Mouse (Mus musculus): ENCODE results near the gene Tmem205. TPM values are rescaled to one million over a fixed set of nuclear protein-coding genes. Genes with fewer than 3 reads are reported as not detected.

The Tmem205 gene
- total RNA-seq, 2 experiments from 2014 or later = 13.7 to 14.2 TPM

DNA sequence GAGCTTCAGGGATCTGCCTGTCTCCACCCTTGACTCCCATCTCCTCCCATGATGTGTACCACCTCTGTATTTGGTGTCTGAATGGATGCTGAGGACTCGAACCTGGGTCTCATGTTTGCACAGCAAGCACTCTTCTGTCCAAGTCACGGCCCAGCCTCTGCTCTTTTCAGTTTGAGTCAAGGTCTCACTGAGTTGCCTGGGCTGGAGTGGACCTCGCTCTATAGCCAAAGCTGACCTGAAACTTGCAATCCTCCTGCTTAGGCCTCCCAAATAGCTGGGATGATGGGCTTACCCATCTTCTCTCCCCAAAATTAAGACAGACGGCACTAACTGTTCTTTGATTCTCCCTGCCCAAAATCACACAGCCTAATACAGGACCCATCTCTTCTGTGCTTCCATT, 4.3 kb downstream of the Tmem205 start:
- no peak for DNase-seq
- intact Hi-C loops (cut with DNase I; ENCODE audit: low total_unique reads) = no loop called here

DNA sequence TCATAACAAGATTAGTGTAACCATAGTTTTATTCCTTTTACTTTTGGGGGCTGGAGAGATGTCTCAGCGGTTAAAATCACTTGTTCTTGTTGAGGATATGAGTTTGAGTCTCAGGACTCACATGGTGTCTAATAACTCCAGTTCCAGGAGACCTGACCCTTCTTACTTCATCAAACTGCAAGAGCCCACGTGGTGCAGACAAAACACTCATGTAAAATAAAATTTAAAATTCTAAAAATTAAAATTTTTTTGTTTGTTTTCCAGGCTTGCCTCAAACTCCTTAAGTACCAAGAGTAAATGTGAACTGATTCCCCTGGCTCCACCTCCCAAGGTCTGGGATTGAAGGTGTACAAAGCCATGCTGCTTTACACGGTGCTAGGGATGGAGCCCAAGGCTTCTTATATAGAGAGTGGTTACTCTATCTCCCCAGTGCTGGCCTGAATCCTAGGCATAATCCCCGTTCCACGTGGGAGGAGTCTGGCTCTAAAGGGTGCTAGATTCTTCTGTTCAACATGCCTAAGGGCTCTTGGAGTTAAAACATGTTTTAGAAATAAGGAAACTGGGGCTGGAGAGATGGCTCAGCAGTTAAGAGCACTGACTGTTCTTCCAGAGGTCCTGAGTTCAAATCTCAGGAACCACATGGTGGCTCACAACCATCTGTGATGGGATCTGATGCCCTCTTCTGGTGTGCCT, 8.5 kb downstream of the Tmem205 start:
- DNase-seq = no peak
- intact Hi-C loops (cut with DNase I; ENCODE audit: low total_unique reads) = no loop called here

GRCm38 (mm10) chr9:21918035-21918592, 9.2 kb downstream of the Tmem205 start, which contains the start of gene Rab3d:
TSS of gene Rab3d (minus strand) at chr9:21918192.
- intact Hi-C loops (cut with DNase I; ENCODE audit: low total_unique reads) = no loop called here

DNA sequence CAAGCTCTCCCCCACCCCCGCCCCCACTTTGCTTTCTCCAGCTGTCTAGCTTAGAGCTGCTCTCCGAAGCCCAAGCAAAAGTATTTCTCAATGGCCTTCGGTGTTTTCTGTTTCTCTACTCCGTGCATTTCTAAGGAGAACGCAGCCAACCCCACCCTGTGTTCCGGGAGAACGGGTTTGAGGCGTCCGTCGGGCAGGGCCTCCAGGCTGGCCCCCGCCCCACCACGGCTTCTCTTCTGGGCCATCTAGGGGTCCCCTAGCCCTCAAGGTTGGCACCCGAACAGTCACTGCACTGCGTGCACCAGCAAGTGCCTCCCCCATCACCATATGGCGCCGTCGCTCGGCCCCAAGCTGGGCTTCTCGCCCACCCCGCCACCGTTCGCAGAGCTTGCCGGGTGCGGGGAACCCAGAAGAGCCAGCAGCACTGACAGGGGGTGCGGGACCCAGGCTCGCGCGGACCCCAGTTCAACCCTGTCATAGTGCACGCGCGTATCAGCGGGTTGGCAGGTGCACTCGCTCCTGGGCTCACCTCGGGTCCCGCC, 9.8 kb downstream of the Tmem205 start:
- peak; percentile 33 for DNase-seq
- intact Hi-C loops (cut with DNase I; ENCODE audit: low total_unique reads) = no loop called here

More at GRCm38 (mm10) chr9:21918035-21918592, 9.2 kb downstream of the Tmem205 start, which contains the start of gene Rab3d:
- DNase-seq = peak; percentile 92

DNA sequence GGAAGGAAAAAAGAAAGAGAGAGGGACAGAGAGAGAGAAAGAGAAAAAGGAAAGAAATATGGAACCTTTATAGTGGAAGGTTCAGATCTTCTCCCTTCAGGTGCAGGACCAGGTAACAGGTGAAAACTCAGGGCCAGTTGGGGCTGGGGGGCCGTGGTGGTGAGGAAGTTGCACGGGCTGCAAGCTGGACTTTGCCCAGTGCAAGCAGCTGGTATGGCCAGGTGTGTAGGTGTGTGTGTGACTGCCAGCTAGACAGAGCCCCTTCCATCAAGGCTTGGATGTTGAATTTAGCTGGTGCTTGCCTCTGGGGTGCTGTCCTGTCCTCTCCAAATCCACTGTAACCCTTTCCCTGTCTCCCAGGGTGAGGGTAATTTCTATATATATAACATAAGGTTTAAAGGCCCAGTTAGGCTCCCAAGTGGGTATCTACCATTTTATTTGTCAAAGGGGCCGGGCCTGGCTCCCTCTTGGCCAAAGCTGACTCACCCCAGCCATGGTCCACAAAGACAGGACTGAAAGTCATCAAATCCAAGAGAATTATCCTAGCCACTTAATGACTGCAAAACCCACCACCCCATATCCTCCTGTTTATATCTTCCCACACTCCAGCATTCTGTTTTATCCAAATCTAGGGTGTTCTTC, 10.4 kb downstream of the Tmem205 start:
- DNase-seq = no peak
- intact Hi-C loops (cut with DNase I; ENCODE audit: low total_unique reads) = no loop called here

DNA sequence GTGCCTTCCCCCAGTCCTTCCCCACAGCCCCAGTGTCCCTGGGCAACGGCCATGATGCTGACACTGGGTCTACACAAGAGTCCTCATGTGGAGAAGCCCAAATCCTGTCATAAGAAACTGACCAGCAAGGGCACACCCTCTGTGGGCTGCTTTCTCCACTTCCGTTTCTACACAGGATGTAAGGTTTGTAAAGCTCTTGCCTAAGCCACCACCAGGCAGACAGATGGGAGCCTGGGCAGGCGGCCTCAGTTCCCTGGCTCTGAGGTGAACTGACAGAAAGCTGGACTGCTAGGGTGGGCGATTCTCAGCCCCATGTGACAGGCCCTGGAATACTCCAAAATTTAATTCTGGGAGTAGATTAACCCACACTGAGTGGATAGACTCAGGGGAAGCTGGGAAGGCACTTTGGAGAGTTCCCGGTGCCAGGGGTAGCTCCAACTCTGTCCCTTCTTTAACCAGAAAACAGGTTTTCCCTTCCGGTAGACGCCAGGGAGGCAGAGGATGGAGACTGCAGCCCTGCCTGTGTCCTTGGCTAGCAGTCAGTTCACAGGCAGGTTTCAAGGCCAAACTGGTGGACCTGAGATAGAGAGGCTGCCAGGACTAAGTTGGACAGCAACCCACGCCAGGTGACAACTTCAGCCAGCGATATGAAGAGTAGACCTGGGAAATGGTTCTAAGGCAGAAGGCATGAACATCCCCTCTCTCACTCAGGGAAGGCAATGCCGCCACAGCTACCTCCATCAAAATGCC, 17.7 kb downstream of the Tmem205 start:
- intact Hi-C loops (cut with DNase I; ENCODE audit: low total_unique reads) = no loop called here
- no peak for DNase-seq

DNA sequence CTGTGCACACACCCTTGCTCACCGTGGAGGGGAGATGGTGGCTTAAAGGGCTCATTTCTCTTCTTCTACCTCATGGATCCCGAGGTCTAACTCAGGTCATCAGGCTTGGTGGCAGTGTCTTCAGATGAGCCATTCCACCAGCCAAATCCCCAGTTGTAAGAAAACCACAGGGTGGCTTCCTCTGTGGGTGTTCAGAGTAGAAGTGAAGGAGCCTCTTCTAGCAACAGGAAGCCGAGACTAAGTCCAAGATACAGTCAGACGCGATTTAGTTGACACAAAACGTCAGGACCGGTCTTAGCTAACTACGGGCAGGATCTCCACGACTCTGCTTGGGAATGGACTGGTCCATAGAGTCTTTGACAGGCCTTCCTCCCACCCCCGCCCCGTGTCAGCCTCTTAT, 19.1 kb downstream of the Tmem205 start:
- no peak for DNase-seq
- intact Hi-C loops (cut with DNase I; ENCODE audit: low total_unique reads) = no loop called here

- intact Hi-C loops (cut with DNase I; ENCODE audit: low total_unique reads) = no loop called here
These were observed 23.3 kb downstream of the Tmem205 start for GRCm38 (mm10) chr9:21904031-21904430.

GRCm38 (mm10) chr9:21901223-21901820, 26.0 kb downstream of the Tmem205 start:
- intact Hi-C loops (cut with DNase I; ENCODE audit: low total_unique reads) = no loop called here
- peak; percentile 49 for DNase-seq

More at GRCm38 (mm10) chr9:21904031-21904430, 23.3 kb downstream of the Tmem205 start:
- no peak for DNase-seq

DNA sequence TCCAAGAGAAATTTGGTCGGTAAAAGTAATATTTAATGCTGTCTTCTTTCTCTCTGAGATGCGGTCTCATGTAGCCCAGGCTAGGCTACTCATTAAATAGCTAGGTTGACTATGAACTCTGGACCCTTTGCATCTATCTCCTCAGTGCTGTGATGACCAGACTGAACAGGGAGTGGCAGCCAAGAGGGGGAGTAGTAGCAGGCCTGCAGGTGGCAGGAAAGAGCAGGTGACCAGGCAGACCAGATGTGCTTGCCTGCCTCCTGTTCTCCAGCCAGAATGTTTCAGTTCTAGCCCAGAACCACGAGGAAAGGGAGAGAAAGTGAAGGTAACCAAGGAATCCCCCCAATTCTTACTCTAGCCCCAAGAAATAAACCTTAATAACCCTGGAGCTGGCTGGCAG, 38.1 kb downstream of the Tmem205 start:
- DNase-seq = no peak
- intact Hi-C loops (cut with DNase I; ENCODE audit: low total_unique reads) = no loop called here

DNA sequence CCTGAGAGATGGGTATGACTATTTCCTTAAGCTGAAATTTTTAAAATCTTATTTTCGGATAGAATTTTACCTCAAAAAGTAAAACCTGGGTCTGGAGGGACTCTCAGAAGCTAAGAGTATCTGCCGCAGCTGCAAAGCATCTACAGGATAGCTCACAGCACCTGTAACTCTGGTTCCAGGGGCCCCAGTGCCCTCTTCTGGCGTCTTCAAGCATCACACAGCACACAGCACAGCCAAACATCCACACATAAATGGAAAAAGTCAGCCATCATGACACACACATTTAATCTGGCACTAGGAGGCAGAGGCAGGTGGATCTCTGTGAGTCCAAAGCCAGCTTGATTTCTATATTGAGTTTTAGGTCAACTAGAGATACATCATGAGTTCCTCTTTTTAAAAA, 50.8 kb downstream of the Tmem205 start:
- intact Hi-C loops (cut with DNase I; ENCODE audit: low total_unique reads) = loop anchor here (10.0 kb wide), 3 partner anchors 132 to 272 kb away; no protein-coding TSS in a partner anchor
- DNase-seq = no peak

- intact Hi-C loops (cut with DNase I; ENCODE audit: low total_unique reads) = loop anchor here (5.0 to 10.0 kb wide), 4 partner anchors 35 to 267 kb away; partner anchors contain the start of gene Angptl8
These were observed 55.2 kb downstream of the Tmem205 start for GRCm38 (mm10) chr9:21872204-21872603.

More at GRCm38 (mm10) chr9:21872204-21872603, 55.2 kb downstream of the Tmem205 start:
- no peak for DNase-seq

Other genes starting within 250 kb of the Tmem205 start
- gene Ldlr, start 204.1 kb downstream of the Tmem205 start, total RNA-seq (2021) = 1 to 10 TPM; 4.5 to 9.5 TPM
- gene Spc24, start 167.3 kb downstream of the Tmem205 start, total RNA-seq (2021) = 1 to 10 TPM; 3.2 to 3.6 TPM
- gene Kank2, start 128.8 kb downstream of the Tmem205 start, total RNA-seq (2021) = 10 to 100 TPM; 17.9 to 21.2 TPM
- not detected for gene Angptl8, start 92.0 kb downstream of the Tmem205 start, total RNA-seq (2021)
- 10 to 100 TPM; 18.8 to 24.7 TPM for gene Dock6, start 74.9 kb downstream of the Tmem205 start, total RNA-seq (2021)
- 1 to 10 TPM; 4.1 to 6.6 TPM for gene Rab3d, start 9.4 kb downstream of the Tmem205 start, total RNA-seq (2021)
- under 1 TPM; 0.33 TPM for gene Ccdc159, start 85 bp downstream of the Tmem205 start, total RNA-seq (2021)
- 1 to 10 TPM; 1.4 TPM for gene Plppr2, start 9.5 kb upstream of the Tmem205 start, total RNA-seq (2021)
- 1 to 10 TPM; 2.7 to 3.6 TPM for gene Swsap1, start 28.2 kb upstream of the Tmem205 start, total RNA-seq (2021)
- gene Epor, start 36.0 kb upstream of the Tmem205 start, total RNA-seq (2021) = 1 to 10 TPM; 1.3 to 2.2 TPM
- gene Rgl3, start 61.9 kb upstream of the Tmem205 start, total RNA-seq (2021) = under 1 TPM; 0.18 to 0.21 TPM
- gene Ccdc151, start 75.1 kb upstream of the Tmem205 start, total RNA-seq (2021) = not detected
- gene Prkcsh, start 75.2 kb upstream of the Tmem205 start, total RNA-seq (2021) = 10 to 100 TPM; 28.6 to 29.8 TPM
- gene Elavl3, start 124.5 kb upstream of the Tmem205 start, total RNA-seq (2021) = under 1 TPM; 0.14 to 0.73 TPM
- not detected for gene Gm49318, start 143.7 kb upstream of the Tmem205 start, total RNA-seq (2021)
- gene Zfp653, start 143.8 kb upstream of the Tmem205 start, total RNA-seq (2021) = 1 to 10 TPM; 2.6 to 3.2 TPM
- gene Ecsit, start 157.9 kb upstream of the Tmem205 start, total RNA-seq (2021) = 10 to 100 TPM; 68.5 to 72.2 TPM
- gene Cnn1, start 171.7 kb upstream of the Tmem205 start, total RNA-seq (2021) = 1 to 10 TPM; 1.7 to 7.9 TPM
- gene Elof1, start 189.6 kb upstream of the Tmem205 start, total RNA-seq (2021) = 10 to 100 TPM; 30.1 to 32.7 TPM
- 1 to 10 TPM in 1 of 2 experiments, under 1 TPM in 1; 0.55 to 1.1 TPM for gene Acp5, start 208.2 kb upstream of the Tmem205 start, total RNA-seq (2021)
- 10 to 100 TPM; 29.3 to 30.3 TPM for gene Pigyl, start 229.3 kb upstream of the Tmem205 start, total RNA-seq (2021)